Comparison of ENCODE assay signal across 8 mouse cellular contexts in the genomic region with DNA sequence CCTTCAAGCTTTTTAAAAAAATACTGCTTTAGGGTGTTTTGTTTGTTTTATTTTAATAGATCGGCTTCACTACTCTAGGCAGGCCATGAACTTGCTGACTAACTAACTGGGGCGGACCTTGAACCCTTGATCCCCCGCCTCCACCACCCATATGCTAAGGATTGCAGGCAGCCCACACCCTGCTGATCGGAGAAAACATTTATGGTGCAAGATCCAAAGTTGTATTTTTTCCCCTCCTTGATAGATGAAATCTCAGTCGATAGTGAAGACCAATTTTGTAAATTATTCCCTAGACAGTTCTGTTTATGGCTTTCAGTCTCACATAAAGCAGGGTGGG. TPM values are rescaled to one million over a fixed set of nuclear protein-coding genes. Genes with fewer than 3 reads are reported as not detected.
DNase-seq lines count a peak whose midpoint lies in the region; ATAC-seq and TF ChIP-seq lines count a peak whose summit lies in the region.

No protein-coding gene starts in this region.

- no peak for TF ChIP-seq POLR2A in brain, embryonic 14.5 days (IDR thresholded peaks at IDR 0.05; ENCODE audit: borderline replicate concordance, extremely low read depth, insufficient read depth, insufficient read length, poor library complexity, severe bottlenecking)
- TF ChIP-seq POLR2A in olfactory bulb, adult 2 months (IDR thresholded peaks at IDR 0.05; ENCODE audit: insufficient read depth, low read depth, low read length): no peak

- no peak for TF ChIP-seq CTCF in brain, embryonic 14.5 days (IDR thresholded peaks at IDR 0.05; ENCODE audit: borderline replicate concordance, extremely low read depth, insufficient read depth, insufficient read length)
- no peak for TF ChIP-seq CTCF in olfactory bulb, adult 2 months (IDR thresholded peaks at IDR 0.05; ENCODE audit: insufficient read depth, low read depth, low read length)

- WGBS in lung, embryonic 15.5 days: 1% methylated on average over 5 of the region's 5 CpGs
- 2% methylated on average over 5 of the region's 5 CpGs for WGBS in hindbrain, embryonic 13.5 days
- 2% methylated on average over 5 of the region's 5 CpGs for WGBS in liver, embryonic 11.5 days
- 4% methylated on average over 5 of the region's 5 CpGs for WGBS in olfactory bulb, adult 2 months

- peak overlapping the region; percentile 80 for H3K4me3 ChIP-seq in lung, embryonic 15.5 days
- H3K4me3 ChIP-seq in hindbrain, embryonic 13.5 days: peak overlapping the region; percentile 89
- H3K4me3 ChIP-seq in liver, embryonic 11.5 days (ENCODE audit: low read depth, low read length): peak overlapping the region; percentile 82
- peak overlapping the region; percentile 84 for H3K4me3 ChIP-seq in olfactory bulb, adult 2 months (ENCODE audit: insufficient read depth, low read depth, low read length)

- peak overlapping the region; percentile 57 for H3K4me2 ChIP-seq in lung, embryonic 15.5 days
- peak overlapping the region; percentile 77 for H3K4me2 ChIP-seq in hindbrain, embryonic 13.5 days
- H3K4me2 ChIP-seq in liver, embryonic 11.5 days: peak overlapping the region; percentile 80

- DNase-seq in lung, postnatal 10 days: no peak
- peak; percentile 49 for DNase-seq in brain, embryonic 14.5 days (ENCODE audit: low read depth)
- no peak for DNase-seq in liver, embryonic 11.5 days (ENCODE audit: low spot score)
- no peak for DNase-seq in gastrocnemius, postnatal 14 days
- DNase-seq in urinary bladder, postnatal 4 days (ENCODE audit: low spot score in 2 of 2): no peak

- H3K9ac ChIP-seq in lung, embryonic 15.5 days: peak overlapping the region; percentile 90
- peak overlapping the region; percentile 97 for H3K9ac ChIP-seq in hindbrain, embryonic 13.5 days
- H3K9ac ChIP-seq in liver, embryonic 11.5 days (ENCODE audit: low read depth, low read length): peak overlapping the region; percentile 98

- no peaks in the 10 kb centered on the region for H3K9me3 ChIP-seq in lung, embryonic 15.5 days
- H3K9me3 ChIP-seq in hindbrain, embryonic 13.5 days: no peaks in the 10 kb centered on the region
- H3K9me3 ChIP-seq in liver, embryonic 11.5 days (ENCODE audit: control insufficient read depth, low read length): no peaks in the 10 kb centered on the region

- H3K36me3 ChIP-seq in lung, embryonic 15.5 days: peaks cover 27% of the 10 kb centered on the region
- peaks cover 30% of the 10 kb centered on the region for H3K36me3 ChIP-seq in hindbrain, embryonic 13.5 days
- H3K36me3 ChIP-seq in liver, embryonic 11.5 days (ENCODE audit: control insufficient read depth, insufficient read depth, low read length): peaks cover 20% of the 10 kb centered on the region

- intact Hi-C loops in gastrocnemius, postnatal 14 days (cut with DNase I; ENCODE audit: low total_unique reads): no loop called here

- H3K27ac ChIP-seq in lung, embryonic 15.5 days: peak overlapping the region; percentile 89
- peak overlapping the region; percentile 92 for H3K27ac ChIP-seq in hindbrain, embryonic 13.5 days
- peak overlapping the region; percentile 95 for H3K27ac ChIP-seq in liver, embryonic 11.5 days (ENCODE audit: low read depth, low read length)
- peak overlapping the region; percentile 92; the same call in 1 of the 2 replicates for H3K27ac ChIP-seq in olfactory bulb, adult 2 months (ENCODE audit: insufficient read depth, low read depth, low read length)

- ATAC-seq in lung, embryonic 15.5 days (ENCODE audit: borderline replicate concordance, extremely low read depth, low FRiP score, low TSS enrichment): peak; percentile 28; the same call in 1 of the 2 replicates
- ATAC-seq in hindbrain, embryonic 13.5 days (ENCODE audit: low FRiP score): 0 out of 2 replicates have a peak, but pooled peaks have one; percentile 21
- peak; percentile 62 for ATAC-seq in liver, embryonic 11.5 days (replicated peaks; ENCODE audit: low FRiP score)

- no peaks in the 10 kb centered on the region for H3K27me3 ChIP-seq in lung, embryonic 15.5 days
- no peaks in the 10 kb centered on the region for H3K27me3 ChIP-seq in hindbrain, embryonic 13.5 days
- no peaks in the 10 kb centered on the region for H3K27me3 ChIP-seq in liver, embryonic 11.5 days (replicated peaks; ENCODE audit: control insufficient read depth, insufficient read depth, low read length)

- H3K4me1 ChIP-seq in lung, embryonic 15.5 days: peaks cover 17% of the 10 kb centered on the region
- H3K4me1 ChIP-seq in hindbrain, embryonic 13.5 days (replicated peaks): peaks cover 40% of the 10 kb centered on the region
- H3K4me1 ChIP-seq in liver, embryonic 11.5 days (replicated peaks; ENCODE audit: control insufficient read depth, insufficient read depth, low read length): peaks cover 25% of the 10 kb centered on the region
- H3K4me1 ChIP-seq in olfactory bulb, adult 2 months (ENCODE audit: control insufficient read depth, insufficient read depth, low read length): no peaks in the 10 kb centered on the region

RNA-seq across cellular contexts. Expression of a gene that starts 0.8 kb away (rescaled TPM):
- polyA plus RNA-seq in lung, embryonic 15.5 days (2015; fragmentation: Nextera tagmentation; extraction: Ambion mirVana): 603 and 672 TPM in 2 replicates
- 711 and 924 TPM in 2 replicates for polyA plus RNA-seq in brain, embryonic 14.5 days (2012; rRNA removed)
- 793 and 823 TPM in 2 replicates for polyA plus RNA-seq in hindbrain, embryonic 13.5 days (2015; fragmentation: Nextera tagmentation; extraction: Ambion mirVana)
- polyA plus RNA-seq in liver, embryonic 11.5 days (2014; fragmentation: Nextera tagmentation; extraction: Ambion mirVana): 587 and 600 TPM in 2 replicates
- not detected in 2 replicates for polyA plus RNA-seq in olfactory bulb, adult 2 months (2012; ENCODE audit: insufficient read depth, insufficient read length, low replicate concordance, missing spikeins)
- 100 to 1,000 TPM; 192 to 195 TPM for total RNA-seq in gastrocnemius, postnatal 14 days (2021)

RNA-seq across cellular contexts. Expression of a gene that starts 6.3 kb away (rescaled TPM):
- 5.7 and 9.7 TPM in 2 replicates for polyA plus RNA-seq in lung, embryonic 15.5 days (2015; fragmentation: Nextera tagmentation; extraction: Ambion mirVana)
- polyA plus RNA-seq in brain, embryonic 14.5 days (2012; rRNA removed): 6.5 and 7.6 TPM in 2 replicates
- 9.1 and 11.7 TPM in 2 replicates for polyA plus RNA-seq in hindbrain, embryonic 13.5 days (2015; fragmentation: Nextera tagmentation; extraction: Ambion mirVana)
- 9.4 and 11.3 TPM in 2 replicates for polyA plus RNA-seq in liver, embryonic 11.5 days (2014; fragmentation: Nextera tagmentation; extraction: Ambion mirVana)
- polyA plus RNA-seq in olfactory bulb, adult 2 months (2012; ENCODE audit: insufficient read depth, insufficient read length, low replicate concordance, missing spikeins): not detected in 2 replicates
- total RNA-seq in gastrocnemius, postnatal 14 days (2021): 10 to 100 TPM; 17.3 to 20.6 TPM

RNA-seq across cellular contexts. Expression of a gene that starts 35.2 kb away (rescaled TPM):
- polyA plus RNA-seq in lung, embryonic 15.5 days (2015; fragmentation: Nextera tagmentation; extraction: Ambion mirVana): 149 and 200 TPM in 2 replicates
- 5.8 and 14.6 TPM in 2 replicates for polyA plus RNA-seq in brain, embryonic 14.5 days (2012; rRNA removed)
- polyA plus RNA-seq in hindbrain, embryonic 13.5 days (2015; fragmentation: Nextera tagmentation; extraction: Ambion mirVana): 50.2 and 54.0 TPM in 2 replicates
- polyA plus RNA-seq in liver, embryonic 11.5 days (2014; fragmentation: Nextera tagmentation; extraction: Ambion mirVana): 84.0 and 89.6 TPM in 2 replicates
- polyA plus RNA-seq in olfactory bulb, adult 2 months (2012; ENCODE audit: insufficient read depth, insufficient read length, low replicate concordance, missing spikeins): not detected in 2 replicates
- 10 to 100 TPM; 19.0 to 22.6 TPM for total RNA-seq in gastrocnemius, postnatal 14 days (2021)

Comparison
In these comparisons a context has a peak if more than half of its experiments do, and no peak if none do; other contexts are left out.
1. RNA of a gene that starts 0.8 kb away (polyA plus RNA-seq): 793 to 823 TPM in hindbrain, embryonic 13.5 days, 711 to 924 TPM in brain, embryonic 14.5 days, 603 to 672 TPM in lung, embryonic 15.5 days and 587 to 600 TPM in liver, embryonic 11.5 days; not detected in olfactory bulb, adult 2 months; every median in the first group is over 100 times any median in the second.
2. Peak in every context shown above with its lines, with median percentiles within 50 percentile points of each other: ATAC-seq, H3K27ac ChIP-seq, H3K4me2 ChIP-seq, H3K4me3 ChIP-seq and H3K9ac ChIP-seq.